Mouse (Mus musculus): ENCODE data around the gene Rrp7a.
A peak's percentile ranks its signal among the peaks of the same experiment; 100 is the strongest.
"Not testable (repeated sequence)": the region's sequence is repeated elsewhere in the genome, so short reads cannot be mapped to it uniquely, and the experiment has no call there.

The Rrp7a gene

GRCm38 (mm10) chr15:83156929-83157666 lies 34.5 kb upstream of the Rrp7a start:
- peak; percentile 86 for DNase-seq (ENCODE audit: low read depth, low spot score)

DNA sequence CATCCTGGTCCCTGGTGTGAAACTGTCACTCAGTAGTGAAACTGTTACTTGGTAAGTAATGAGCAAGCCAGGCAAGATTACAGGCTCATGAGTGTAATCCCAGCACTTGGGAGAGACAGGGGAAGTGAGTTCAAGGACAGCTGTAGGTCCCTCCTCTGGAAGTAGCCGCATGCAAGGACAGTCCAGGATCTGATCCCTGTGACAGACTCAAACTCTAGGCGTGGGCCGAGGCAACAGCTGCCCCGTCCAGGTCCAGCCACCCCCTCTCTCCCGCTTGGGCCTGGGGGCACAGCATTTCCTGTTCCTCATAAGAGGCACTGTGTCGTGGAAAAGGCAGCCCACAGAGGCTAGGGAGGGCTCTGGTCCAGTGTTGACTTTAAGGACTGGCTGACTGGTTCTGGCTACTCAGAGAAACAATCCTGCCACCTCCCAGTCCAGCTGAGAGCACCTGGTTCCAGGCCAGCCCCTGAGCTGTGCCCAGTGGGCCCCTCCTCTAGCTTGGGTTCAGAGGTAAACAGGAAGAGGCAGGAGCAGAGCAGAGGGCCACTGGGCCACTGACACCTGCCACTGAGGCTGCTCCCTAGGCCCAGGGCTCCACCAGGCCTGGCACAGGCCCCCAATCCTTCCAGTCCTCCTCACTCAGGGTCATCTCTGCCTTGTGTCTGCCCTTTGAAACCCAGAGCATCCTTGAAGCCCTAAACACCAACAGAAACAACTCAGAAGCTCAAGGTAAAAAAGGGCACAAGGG lies 33.2 kb upstream of the Rrp7a start:
- DNase-seq (ENCODE audit: low read depth, low spot score), result no peak

DNA sequence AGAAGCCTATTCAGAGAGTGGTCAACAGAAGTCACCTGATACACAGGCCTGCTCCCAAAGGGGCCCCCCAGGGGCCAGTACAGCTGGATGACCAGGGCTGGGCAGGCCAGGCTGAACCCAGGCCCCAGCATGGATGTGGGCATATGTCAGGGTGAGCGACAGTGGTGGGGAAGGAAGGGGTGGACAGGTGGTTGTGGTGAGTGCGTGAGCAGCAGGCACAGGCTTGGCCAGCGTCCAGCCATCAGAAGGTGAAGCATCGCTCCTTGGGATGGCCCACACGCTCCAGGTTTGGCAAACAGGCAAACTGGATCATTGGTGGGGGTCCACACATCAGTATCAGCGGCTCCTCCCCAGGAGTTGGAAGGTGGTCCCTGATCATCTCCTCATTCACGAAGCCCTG lies 31.7 kb upstream of the Rrp7a start:
- no peak for DNase-seq (ENCODE audit: low read depth, low spot score)

DNA sequence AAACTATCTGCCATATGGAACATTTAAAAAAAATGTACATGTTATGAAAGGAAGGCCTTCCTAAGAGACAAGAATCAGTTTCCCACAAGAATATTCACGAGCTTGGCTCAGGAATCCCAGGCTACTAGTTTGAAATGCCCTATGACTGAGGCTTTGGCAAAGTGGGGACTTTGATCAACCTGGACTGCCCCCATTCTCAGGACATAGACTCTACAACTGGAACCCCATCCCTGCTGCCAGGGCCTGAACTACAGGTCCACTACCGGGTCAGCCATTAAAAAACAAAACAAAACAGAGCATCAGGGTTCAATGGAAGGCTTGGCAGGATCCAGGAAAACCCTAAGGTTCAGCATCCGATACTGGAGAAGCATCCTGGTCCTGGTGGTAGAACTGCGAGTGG lies 28.1 kb upstream of the Rrp7a start:
- no peak for DNase-seq (ENCODE audit: low read depth, low spot score)

DNA sequence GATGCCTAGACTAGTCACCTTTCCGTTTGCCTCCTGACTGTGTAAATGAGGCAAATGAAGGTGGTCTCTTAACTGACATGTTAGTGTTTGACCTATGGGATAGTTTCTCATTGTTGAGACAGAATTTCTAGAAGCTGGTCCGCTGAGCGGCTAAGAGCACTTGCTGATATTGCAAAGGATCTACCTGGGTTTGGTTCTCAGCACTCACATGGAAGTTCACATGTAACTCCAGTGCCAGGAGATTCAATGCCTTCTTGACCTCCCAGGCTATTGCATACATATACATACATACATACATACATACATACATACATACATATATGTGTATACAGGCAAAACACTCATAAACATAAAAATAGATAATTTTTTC lies 27.5 kb upstream of the Rrp7a start:
- DNase-seq (ENCODE audit: low read depth, low spot score), result no peak

GRCm38 (mm10) chr15:83149196-83150072 lies 26.8 kb upstream of the Rrp7a start, which contains the start of gene Poldip3:
Poldip3 (minus strand) TSS chr15:83149384.
- DNase-seq (ENCODE audit: low read depth, low spot score), result peak; percentile 98

DNA sequence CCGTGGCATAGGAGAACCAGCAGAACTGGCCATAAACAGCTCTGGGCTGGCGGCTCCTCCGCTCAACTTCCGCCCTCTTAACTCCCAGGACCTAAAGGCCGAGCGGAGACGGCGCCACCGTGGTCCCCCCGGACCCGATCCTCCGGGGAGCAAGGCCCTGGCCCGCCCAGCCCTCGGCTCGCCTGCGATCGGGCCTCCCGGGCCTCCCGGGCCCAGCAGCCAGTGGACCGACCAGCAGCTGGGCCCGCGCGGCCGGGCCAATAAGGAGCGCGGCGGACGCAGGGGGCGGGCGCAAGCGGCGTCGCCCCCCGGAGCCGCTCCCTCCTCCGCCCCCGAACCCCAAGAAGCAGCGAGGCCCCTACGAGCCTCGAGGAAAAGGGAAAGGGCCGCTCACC lies 26.2 kb upstream of the Rrp7a start:
- no peak for DNase-seq (ENCODE audit: low read depth, low spot score)

- DNase-seq (ENCODE audit: low read depth, low spot score), result peak; percentile 29
Observed at GRCm38 (mm10) chr15:83148395-83148794, 25.8 kb upstream of the Rrp7a start.

DNA sequence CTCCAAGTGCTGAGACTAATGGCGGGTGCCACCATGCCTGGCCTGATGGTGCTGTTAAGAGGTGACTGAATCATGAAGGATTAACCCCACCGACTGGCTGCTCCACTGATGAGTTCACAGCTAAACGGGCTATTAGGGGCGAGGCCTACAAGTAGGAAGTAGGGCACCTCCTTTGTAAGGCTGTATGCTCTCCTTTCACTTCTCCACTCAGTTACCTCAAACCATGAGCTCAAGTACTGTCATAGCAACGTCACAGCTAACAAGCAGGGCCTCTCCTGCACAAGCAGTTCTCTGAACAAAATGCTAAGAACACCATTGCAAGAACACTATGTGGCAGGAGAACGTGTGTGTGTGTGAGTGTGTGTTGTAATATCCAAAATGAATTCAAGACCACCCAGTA lies 22.9 kb upstream of the Rrp7a start:
- DNase-seq (ENCODE audit: low read depth, low spot score), result no peak

GRCm38 (mm10) chr15:83142861-83143260 lies 20.3 kb upstream of the Rrp7a start:
- DNase-seq (ENCODE audit: low read depth, low spot score), result no peak

DNA sequence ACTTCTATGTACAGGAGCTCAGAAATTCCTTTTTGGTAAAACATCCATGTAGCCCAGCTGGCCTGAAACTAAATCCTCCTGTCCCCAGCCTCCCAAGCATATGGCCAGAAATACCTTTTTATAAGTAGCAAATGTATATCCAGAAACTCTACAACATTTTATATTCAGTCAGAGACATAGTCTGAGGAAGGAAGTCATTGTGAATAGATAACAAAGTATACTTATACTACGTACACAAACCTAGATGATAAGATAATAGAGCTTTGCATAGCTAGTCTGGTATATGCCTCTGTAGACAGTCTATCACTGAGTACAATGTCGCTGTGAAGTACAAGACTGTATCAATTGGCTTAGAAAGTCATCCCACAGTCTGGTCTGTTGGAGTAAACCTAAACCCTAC lies 13.1 kb upstream of the Rrp7a start:
- DNase-seq (ENCODE audit: low read depth, low spot score), result no peak

DNA sequence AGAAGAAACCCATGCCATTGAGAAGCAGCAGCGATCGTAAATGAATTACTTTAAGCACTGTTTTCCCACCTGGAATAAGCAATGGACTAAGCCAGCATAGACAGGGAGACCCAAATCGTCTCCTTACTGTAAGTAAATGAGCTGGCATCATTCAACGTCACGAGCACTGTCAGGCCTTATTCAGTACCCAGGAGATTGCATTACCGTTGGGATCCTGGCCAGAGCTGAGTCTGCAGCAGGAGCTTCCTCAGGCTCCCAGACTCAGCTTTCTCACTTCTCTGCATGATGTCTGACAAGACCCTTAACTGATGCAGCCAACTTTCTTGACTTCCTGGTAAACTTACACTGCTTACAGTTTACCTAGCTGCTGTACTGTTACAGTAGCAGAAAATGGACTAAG lies 12.1 kb upstream of the Rrp7a start:
- no peak for DNase-seq (ENCODE audit: low read depth, low spot score)

- no peak for DNase-seq (ENCODE audit: low read depth, low spot score)
Observed at GRCm38 (mm10) chr15:83129530-83130231, 7.1 kb upstream of the Rrp7a start.

- not testable (repeated sequence) for DNase-seq (ENCODE audit: low read depth, low spot score)
Observed at GRCm38 (mm10) chr15:83127037-83127436, 4.4 kb upstream of the Rrp7a start.

- no peak for DNase-seq (ENCODE audit: low read depth, low spot score)
Observed at GRCm38 (mm10) chr15:83126582-83126981, 4.0 kb upstream of the Rrp7a start.

- DNase-seq (ENCODE audit: low read depth, low spot score), result no peak
Observed at GRCm38 (mm10) chr15:83124625-83125024, 2.0 kb upstream of the Rrp7a start.

DNA sequence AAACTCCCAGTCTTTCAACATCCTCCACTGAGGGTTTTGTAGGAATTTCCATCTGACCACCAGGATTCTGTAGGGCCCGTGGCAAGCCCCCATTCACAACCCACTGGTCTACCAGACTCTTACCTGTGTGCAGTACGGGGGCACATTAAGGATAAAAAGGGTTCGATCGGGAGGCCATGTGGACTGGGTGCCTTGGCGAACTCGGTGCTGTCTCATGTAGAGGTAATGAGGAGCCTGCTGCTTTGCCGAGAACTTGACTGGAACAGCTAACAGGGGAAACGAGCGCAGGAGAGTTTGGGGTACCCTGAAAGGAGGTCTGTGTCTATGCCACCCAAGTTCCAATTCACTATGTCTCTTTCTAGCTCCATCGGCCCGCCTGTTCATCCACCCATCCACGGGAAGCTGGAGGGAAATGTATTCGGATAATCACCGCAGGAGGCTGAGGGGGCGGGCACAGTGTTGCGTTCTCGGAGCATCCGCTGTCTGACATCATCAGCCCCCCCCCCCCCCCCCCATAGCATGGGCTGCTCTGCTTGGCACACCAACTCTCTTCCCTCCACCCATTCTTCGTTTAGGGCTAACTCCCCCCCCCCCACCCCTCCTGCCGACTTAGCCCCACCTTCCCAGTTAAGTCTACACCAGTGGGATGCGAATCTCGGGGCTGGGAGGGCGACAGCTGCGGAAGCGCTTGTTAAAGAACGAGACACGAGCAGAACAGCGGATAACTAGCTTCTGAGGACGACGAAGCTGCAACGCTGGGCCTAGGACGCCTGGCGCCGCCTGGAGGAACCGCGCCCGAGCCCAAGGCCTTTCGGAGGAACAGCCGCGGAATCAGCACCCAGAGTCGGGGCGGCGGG lies 664 bp downstream of the Rrp7a start:
- peak; percentile 81 for DNase-seq (ENCODE audit: low read depth, low spot score)

- peak; percentile 68 for DNase-seq (ENCODE audit: low read depth, low spot score)
Observed at GRCm38 (mm10) chr15:83118360-83118759, 4.2 kb downstream of the Rrp7a start.

DNA sequence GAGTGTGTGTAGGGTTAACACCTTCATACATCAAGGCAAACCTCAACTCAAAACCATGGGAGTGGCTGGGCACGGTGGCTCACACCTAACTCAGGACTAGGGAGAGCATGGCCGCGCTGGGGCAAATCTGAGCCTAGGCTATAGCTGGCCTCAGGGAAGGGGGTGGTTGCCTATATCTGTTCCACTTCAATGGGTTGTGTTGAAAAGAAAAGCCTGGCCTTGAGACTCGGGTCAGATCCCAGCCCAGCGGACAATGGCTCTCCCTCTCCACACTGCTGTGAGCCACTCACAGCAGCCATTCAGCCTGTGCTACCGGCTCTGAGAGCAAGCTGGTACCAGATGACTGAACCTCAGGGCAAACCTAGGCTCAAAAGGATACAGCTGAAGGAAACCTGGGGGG lies 7.5 kb downstream of the Rrp7a start:
- DNase-seq (ENCODE audit: low read depth, low spot score), result no peak

DNA sequence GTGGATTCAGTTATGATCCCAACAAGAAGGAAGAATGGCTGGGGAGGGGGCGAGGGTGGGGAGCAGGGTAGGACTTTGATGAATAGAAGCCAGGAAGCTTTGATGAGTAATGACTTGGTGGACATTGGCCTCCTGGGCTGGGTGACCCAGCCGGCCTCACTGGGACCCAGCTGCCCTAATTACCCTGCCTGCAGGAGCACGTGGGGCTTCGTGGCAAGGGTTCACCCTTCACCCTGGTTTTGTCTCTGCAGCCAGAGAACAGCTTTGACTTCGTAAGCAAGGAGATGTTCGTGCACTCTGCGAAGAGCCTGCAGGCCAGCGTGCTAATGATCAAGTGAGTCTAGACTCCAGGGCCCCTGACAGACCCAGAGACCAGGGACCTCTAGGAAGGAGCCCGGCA lies 8.5 kb downstream of the Rrp7a start:
- DNase-seq (ENCODE audit: low read depth, low spot score), result no peak

DNA sequence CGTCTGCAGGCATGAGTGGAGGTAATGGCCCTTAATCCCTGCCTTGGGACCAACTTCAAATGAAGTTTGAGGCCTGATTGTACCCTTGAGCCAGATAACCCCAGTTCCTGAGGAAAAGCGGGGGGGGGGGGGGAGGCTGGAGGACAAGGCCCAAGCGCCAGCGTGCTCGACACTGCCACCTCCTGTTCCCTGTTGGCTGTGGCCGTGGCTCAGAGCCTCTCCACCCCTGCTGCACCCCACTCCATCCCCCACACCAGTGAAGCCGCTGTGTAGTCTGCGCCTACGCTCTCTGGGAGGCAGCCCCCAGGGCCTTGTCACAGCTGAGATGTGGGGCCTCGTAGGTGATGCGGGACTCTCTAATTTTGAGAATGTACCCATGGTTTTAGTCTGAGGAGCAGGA lies 9.7 kb downstream of the Rrp7a start:
- DNase-seq (ENCODE audit: low read depth, low spot score), result no peak
